Mouse (Mus musculus): ENCODE measurements at regions not wholly inside any gene's neighbourhood (a gene's known extent, or its start where the extent isn't known, plus 50 kb on each side); places are given as distances from the start of the nearest gene placed in this dataset.

GRCm38 (mm10) chr7:37337616-37338015, 435.8 kb downstream of the Zfp536 start:
- DNase-seq (ENCODE audit: low read depth), result no peak

GRCm38 (mm10) chr7:37338067-37338501, 435.4 kb downstream of the Zfp536 start:
- no peak for DNase-seq (ENCODE audit: low read depth)

- no peak for DNase-seq (ENCODE audit: low read depth)
These were observed 430.8 kb downstream of the Zfp536 start for GRCm38 (mm10) chr7:37342613-37343012.

GRCm38 (mm10) chr7:37343021-37343593, 430.3 kb downstream of the Zfp536 start:
- DNase-seq (ENCODE audit: low read depth), result no peak

GRCm38 (mm10) chr7:37343691-37344233, 429.7 kb downstream of the Zfp536 start:
- DNase-seq (ENCODE audit: low read depth), result no peak

GRCm38 (mm10) chr7:37346041-37346440, 427.4 kb downstream of the Zfp536 start:
- DNase-seq (ENCODE audit: low read depth), result peak; percentile 55

- DNase-seq (ENCODE audit: low read depth), result peak; percentile 79
These were observed 415.6 kb downstream of the Zfp536 start for GRCm38 (mm10) chr7:37357647-37358395.

- DNase-seq (ENCODE audit: low read depth), result peak; percentile 23
These were observed 414.9 kb downstream of the Zfp536 start for GRCm38 (mm10) chr7:37358492-37358891.

GRCm38 (mm10) chr7:37359473-37359872, 414.0 kb downstream of the Zfp536 start:
- no peak for DNase-seq (ENCODE audit: low read depth)

- DNase-seq (ENCODE audit: low read depth), result peak; percentile 30
These were observed 413.3 kb downstream of the Zfp536 start for GRCm38 (mm10) chr7:37360171-37360570.

- no peak for DNase-seq (ENCODE audit: low read depth)
These were observed 411.5 kb downstream of the Zfp536 start for GRCm38 (mm10) chr7:37361802-37362441.

GRCm38 (mm10) chr7:37362879-37363278, 410.6 kb downstream of the Zfp536 start:
- no peak for DNase-seq (ENCODE audit: low read depth)

GRCm38 (mm10) chr7:37363629-37364175, 409.7 kb downstream of the Zfp536 start:
- DNase-seq (ENCODE audit: low read depth), result no peak

- DNase-seq (ENCODE audit: low read depth), result no peak
These were observed 409.2 kb downstream of the Zfp536 start for GRCm38 (mm10) chr7:37364221-37364620.

- no peak for DNase-seq (ENCODE audit: low read depth)
These were observed 407.4 kb downstream of the Zfp536 start for GRCm38 (mm10) chr7:37366006-37366405.

GRCm38 (mm10) chr7:37369698-37370097, 403.7 kb downstream of the Zfp536 start:
- DNase-seq (ENCODE audit: low read depth), result no peak

GRCm38 (mm10) chr7:37373864-37374263, 399.6 kb downstream of the Zfp536 start:
- DNase-seq (ENCODE audit: low read depth), result peak; percentile 63

- DNase-seq (ENCODE audit: low read depth), result no peak
These were observed 398.4 kb downstream of the Zfp536 start for GRCm38 (mm10) chr7:37375044-37375443.

GRCm38 (mm10) chr7:37375591-37375990, 397.9 kb downstream of the Zfp536 start:
- DNase-seq (ENCODE audit: low read depth), result no peak

GRCm38 (mm10) chr7:37376207-37376606, 397.2 kb downstream of the Zfp536 start:
- DNase-seq (ENCODE audit: low read depth), result no peak

GRCm38 (mm10) chr7:37377889-37378521, 395.4 kb downstream of the Zfp536 start:
- DNase-seq (ENCODE audit: low read depth), result no peak

GRCm38 (mm10) chr7:37387871-37388270, 385.6 kb downstream of the Zfp536 start:
- DNase-seq (ENCODE audit: low read depth), result no peak
